Mouse (Mus musculus) embryo, embryonic 9.5 days (tissue): ENCODE measurements around the gene Galnt2.
A peak's percentile ranks its signal among the peaks of the same experiment; 100 is the strongest.

Experiments used
- DNase-seq: peaks from one replicate; pipeline ENCODE4 v3.0.0-alpha.2; 2017; ENCODE audit errors: extremely low spot score

Galnt2 gene

DNA sequence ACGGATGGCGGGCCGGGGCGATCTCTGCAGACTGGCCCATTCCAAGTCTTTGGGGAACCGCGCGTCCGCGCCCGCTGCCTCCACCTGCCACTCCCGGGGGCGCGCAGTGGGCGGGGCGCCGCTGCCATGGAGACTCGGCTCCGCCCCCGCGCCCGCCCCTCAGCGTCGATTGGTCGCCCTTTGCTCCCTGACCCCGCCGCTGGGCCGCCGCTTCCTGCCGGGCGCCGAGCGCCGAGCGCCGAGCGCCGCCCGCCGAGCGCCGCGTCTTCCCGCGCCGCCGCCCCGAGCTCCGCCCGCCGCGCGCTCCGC is at the start of gene Galnt2:
Gene Galnt2, plus strand, starts transcription at position 216 of the 309 bp plus-strand sequence.
- peak; percentile 87 for DNase-seq

DNA sequence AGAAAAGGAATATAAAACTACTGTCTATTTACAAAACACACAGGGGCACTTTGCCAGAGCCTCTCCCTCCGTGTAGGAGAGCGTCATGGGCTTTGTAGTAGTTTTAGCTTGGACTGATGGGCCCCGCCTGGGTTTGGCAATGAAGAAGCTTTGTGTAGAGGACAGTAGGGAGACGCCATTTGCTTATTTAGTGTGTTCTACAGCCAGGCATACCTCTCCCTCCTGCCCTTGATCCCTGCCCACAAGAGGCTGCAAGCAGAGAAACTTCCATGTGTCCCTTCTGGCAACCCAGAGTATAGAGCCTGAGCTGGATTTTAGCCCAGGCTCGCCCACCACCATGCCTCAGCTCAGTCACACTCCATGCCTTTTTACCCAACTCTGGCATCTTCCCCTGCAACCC is 49.4 kb upstream of the Galnt2 start:
- DNase-seq = no peak

DNA sequence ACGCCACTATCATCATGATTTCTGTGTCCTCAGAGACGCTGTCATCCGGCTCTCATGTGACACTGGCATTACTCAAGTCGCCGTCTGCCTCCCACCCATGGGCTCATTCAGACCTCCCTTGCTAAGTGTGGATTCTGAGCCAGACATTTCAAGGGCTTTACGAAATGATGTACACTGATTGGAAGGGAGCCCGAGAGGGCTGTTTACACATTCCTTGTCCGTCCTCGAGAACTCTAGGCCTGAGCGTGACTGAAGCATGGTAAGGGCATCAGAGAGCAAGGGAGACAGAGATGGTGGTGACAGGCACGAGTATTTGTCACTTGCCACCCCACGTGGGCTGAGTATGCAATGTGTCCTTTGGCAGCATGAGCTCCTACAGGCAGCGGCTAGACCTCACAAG is 49.0 kb upstream of the Galnt2 start:
- no peak for DNase-seq

DNA sequence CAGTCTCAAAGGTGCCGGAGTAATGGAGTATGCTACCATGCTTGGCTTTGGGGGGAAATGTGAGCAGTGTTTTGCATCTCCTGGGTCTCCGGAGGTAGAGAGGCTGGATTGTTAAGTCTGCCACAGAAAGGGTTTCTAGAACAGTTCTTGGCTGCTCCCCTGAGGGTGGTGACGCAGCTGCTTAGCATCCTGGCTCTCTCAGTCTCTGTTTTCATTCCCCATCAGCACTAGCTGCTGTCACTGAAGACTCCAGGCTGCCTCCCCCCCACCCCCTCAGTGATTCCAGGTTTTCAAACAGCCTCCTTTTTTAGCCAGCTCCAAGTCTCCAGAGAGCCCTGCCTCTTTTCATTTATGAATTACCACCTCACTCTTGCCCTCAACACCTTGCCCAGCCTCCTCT is 47.1 kb upstream of the Galnt2 start:
- no peak for DNase-seq

DNA sequence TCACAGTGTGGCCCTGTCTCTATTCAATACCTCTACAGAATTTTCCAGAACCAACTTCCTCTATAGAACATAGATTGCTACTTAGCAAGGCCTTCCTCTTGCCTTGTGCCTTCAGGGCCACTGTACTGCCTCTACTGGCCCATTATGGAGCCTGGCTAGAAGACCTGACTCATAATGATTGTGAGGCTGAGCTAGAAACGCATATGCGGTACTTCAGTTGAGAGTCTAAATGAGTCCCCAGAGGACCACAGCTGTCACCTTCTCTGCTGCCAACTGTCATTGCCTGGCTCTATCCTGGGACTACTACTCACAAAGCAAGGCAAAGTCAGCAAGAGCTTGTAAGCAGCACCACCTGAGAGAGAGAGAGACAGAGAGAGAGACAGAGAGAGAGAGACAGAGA is 46.7 kb upstream of the Galnt2 start:
- no peak for DNase-seq

DNA sequence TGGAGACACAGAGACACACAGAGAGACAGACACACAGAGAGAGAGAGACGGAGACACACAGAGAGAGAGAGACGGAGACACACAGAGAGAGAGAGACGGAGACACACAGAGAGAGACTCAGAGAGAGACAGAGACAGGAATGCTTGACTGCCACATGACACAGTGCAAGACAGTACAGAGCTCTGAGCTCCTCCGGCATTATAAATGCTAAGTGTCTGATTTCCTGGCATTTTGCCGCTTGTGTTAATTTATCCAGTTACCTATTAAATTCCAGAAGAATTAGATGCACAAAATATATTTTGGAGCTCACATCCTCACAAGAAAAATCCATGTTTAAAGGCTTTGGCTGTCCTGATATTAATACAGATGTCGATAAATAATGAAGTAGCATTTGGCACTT is 46.1 kb upstream of the Galnt2 start:
- DNase-seq = no peak

DNA sequence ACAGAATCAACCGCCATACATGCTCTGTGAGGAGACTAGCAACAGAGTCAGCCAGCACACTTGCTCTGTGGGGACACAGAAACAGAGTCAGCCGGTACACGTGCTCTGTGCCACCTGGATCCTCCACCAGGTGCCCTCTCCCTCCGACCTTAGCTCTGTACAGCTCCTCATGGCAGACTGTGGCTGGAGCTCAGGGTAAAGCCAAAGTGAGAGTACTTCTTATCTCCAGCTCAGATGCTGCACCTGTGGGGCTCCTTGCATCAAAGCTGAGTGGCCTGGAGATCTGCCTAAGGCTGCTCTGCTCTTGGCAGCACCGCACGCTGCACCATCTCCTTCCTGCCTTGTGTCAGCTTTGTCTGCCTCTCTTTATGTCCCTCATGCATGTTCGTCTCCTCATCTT is 40.8 kb upstream of the Galnt2 start:
- no peak for DNase-seq

DNA sequence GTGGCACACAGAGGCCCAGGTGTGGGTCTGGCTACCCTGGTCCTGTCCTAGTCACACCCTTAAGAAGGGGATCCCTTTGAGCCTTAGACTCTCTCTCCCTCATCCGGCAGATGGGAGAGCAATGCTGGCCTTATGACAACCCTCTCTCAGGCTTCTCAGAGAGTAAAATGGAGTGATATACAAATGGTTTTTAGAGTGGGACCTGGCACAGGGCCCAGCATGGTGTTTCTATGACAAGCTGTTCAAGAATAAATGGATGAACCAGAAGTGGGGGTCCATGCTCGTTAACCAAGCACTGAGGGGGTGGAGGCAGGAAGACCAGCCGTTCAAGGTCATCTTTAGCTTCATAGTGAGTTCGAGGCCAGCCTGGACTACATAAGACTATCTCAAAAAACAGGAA is 38.9 kb upstream of the Galnt2 start:
- no peak for DNase-seq

DNA sequence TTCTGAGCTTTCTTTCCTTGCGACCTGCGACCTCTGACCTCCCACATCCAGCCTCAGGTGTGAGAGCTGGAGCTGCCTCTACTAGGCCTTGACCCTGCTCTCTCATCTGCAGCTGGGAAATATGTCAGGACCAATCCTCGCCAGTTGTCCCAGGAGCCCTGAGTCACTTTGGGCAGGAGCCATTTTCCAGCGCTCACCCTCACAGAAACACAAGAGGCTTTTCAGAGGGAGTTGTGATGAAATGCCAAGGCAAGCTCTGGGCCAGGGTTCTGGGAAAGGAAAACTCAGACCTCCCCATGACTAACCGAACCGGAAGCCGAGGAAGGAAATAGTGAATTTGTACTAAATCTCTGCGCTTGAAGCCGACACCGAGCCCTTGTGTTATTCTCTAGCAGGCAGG is 38.2 kb upstream of the Galnt2 start:
- DNase-seq = no peak

DNA sequence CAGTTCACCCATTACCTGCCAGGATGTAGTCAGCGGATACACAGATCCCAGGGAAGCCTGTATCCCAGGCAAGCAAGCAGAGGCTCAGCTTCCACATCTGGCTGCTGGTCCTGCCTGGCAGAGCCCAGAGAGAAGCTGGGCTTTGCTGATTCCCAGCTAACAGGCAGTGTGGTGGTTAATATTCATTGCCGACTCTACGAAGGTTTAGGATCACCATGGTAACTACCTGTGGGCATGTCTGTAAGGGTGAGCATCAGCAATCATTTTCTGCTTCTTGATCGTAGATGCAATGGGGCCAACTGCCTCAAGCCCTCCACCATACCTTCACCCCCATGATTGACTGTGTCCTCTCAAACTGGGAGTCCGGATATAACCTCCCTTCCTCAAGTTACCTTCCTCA is 37.2 kb upstream of the Galnt2 start:
- DNase-seq = no peak

DNA sequence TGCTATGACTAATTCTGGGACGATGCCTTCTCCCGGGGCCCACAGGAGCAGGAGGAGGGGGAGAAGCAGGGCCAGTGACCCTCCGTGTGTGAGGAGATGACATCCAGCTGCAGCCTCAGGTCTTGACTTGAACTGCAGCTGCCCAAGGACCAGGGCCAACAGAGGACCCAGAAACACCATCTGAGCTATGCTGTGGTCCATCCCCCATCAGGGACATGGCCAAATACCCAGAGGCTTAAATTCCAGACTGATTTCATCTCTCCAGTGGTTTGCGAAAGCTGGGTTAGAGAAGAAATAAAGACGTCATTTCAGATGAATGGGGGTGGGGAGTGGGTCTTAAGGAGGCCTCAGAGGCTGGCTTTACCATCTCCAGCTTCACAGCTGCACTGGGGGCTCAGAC is 35.0 kb upstream of the Galnt2 start:
- no peak for DNase-seq

DNA sequence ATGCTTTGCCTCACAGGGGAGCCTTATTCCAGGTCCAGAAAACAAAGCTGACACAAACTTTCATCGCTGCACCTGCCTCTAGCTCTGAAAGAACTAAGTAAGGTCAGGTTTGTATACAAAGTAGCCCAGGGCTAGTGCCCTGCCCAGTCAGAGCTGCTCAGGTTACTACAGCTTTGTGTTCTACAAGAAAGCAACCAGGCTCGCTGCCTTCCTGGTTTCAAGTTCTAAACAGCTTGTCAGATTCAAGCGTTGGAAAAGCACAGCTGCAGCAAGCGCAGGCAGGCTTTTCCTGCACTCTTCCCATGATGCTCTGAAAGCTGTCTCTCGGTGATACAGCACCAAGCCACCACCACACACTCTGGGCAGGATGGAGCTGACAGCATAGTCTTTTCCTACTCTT is 34.4 kb upstream of the Galnt2 start:
- no peak for DNase-seq

DNA sequence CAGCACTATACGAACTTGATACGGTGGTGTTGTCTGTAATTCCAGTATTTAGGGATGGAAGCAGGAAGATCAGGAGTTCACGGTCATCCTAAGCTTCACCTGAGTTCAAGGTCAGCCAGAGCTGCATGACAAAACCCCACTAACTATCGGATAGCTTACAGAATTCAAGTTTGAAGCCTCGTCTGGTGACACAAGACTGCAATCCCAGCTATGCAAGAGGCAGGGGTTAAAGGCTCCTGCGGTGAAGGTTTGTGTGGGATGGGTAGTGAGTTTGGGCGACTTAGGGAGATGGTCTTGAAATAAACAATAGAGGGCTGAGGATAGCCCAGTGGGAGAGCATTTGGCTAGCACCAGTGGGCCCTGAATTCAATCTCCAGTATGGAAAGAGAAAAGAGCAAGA is 33.0 kb upstream of the Galnt2 start:
- no peak for DNase-seq

DNA sequence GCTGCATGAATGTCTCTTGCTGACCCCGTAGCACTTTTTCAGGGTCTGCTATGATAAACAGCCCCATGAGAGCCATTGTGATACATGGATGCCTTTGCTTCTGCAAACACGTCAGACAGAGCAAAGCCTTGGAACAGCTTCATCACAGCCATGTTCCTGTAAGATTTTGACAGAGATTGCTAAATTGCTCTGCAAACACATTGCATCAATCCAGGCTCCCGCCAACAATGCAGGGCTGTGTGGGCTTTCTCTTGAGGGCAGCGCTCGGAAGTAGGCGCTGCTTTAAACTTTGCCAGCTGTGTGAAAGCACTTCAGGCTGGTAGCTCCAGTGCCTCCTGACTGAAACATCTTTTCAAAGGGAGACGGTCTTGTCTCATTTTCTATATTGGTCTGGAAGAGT is 30.8 kb upstream of the Galnt2 start:
- DNase-seq = no peak

DNA sequence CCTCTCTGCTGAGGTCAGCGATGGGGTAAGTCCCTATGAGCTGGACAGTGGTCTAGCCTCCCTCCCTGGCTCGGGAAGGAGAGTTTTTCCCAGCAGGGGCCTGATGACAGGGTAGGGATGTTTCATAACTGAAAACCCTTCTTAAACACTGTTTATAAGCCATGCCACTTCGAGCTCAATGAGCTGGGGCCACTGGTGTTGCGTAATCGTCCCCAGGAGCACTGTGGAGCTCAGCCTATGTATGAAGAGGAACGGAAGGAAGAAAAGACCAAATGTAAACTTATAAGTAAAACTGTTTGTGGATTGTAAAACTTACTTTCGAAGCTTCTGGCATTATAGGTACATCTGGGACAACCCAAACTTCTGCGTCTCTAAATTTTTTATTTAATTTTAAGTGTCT is 29.5 kb upstream of the Galnt2 start:
- no peak for DNase-seq

DNA sequence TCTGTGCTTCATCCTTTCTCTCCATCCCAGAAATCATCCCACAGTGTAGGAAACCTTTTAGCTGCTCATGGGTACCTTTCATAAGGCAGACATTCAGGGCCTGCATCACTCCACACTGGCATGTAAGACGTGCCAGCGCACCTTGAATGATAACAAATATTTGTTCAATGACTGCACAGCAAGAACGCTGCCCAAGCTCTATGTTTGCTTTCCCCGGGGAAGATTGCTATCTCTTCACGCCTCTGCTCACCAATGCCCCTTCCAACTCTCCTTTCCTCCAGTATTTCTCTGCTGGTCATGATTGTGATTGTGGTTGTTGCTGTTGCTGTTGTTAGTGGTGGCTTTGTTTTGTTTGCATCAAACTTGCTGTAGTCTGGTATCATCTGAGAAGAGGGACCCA is 28.3 kb upstream of the Galnt2 start:
- no peak for DNase-seq

DNA sequence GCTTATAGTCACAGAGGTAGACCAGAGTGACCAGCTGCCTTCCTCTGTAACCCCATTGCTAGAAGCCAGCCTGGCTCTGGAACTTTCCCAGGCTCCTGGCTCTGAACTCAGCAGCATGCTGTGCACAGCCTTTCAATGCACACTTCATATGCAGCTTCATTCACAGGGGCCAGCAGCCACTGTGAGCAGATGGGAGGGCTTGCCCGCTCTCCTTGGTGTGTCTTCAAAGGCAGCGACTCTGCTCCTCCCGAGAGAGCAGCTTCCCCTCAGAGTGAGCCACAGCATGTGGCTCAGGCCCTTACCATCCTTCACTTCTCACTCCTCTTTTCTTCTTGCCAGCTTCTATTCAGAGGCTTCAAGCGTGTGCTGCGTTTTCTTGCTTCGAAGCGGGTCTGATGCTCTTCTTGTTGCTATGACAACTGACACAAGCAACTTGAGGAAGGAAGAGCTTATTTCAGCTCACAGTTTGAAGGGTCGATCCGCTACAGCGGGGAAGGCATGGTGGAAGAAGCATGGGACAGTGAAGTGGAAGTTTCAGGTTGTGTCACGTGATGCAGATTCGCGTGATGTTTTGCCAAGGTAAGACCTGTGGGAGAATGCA is 27.1 kb upstream of the Galnt2 start:
- DNase-seq = no peak

DNA sequence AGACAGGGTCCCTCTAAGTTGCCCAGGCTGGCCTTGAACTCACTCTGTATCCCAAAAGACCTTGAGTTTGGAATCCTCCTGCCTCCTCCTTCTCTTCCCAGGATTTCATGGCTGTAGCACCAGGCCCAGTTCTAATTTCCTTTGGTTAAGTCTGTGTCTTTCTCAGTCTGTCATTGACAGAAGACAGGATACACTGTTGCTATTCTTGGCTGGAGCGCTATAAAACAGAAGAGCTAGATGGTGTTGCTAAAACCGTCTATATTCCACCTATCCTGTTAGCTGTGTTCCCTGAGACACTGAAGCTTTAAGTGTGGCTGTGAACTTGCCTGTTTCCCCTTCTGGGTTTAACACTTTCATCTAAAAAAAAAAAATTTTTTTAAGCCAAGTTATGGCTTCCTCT is 19.0 kb upstream of the Galnt2 start:
- DNase-seq = no peak

DNA sequence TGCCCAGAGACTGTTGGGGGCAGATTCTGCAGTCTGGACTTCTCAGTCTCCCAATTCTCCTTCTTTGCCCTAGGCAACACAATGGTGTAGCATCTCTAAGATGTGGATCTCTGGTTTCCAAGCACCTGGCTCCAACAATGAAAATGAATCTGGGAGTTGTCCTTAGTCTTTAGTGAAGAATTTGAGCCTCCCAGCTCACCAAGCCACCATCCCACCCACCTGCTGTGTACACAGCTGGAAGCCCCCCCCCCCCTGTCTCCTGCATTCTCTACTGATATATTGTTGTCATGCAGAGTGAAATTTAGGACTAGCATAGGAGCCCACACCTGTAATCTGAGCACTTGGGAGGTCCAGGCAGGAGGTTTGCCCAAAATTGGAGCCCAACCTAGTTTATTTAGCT is 14.2 kb upstream of the Galnt2 start:
- no peak for DNase-seq

DNA sequence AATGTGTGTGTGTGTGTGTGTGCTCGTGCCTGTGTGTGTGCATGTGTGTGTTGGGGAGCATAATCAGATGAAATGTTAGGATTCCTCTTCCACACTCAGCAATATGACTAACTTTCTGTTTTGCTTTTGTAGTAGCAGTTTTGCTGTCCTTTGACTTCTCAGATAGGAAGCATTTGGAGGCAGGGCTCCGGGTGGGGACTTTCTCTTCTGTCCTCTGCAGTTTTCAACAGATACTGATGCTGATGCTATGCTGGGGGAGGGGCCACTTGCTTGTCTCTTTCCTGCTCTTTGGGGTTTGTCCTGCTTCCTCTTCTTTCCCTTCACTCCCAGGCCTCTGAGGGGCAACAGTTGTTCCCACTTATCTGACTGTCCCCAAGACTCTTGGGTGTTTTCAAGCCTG is 1.3 kb upstream of the Galnt2 start:
- no peak for DNase-seq

DNA sequence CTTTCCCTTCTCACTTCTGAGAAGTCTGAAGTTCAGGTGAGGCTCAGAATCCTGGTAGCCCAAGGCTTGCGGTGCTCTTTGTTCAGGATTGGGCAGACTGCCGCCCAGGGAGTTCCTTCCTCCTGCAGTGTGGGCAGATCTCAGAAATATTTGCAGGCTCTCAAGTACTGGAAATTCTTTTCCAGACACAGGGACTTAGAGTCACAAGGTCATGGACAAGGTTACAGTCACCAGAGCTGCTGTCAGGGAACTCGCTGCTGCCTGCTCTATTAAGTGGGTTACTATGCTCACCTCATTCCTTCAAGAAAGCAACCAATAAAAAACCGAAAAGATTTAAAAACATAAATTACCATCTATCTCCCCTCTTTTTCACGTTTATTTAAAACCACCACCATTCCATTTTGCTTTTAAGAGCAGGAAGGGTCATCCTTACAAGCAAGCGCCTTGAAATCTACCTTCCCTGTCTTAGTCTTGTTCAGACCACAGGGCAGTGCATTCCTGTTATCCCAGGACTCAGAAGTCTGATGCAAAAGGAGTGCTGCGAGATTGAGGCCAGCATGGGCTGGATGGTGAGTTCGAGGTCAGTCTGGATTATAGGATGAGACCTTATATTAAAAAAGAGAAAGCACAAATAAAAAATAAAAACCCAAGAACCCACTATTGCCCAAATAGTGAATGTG is 555 bp upstream of the Galnt2 start:
- no peak for DNase-seq

DNA sequence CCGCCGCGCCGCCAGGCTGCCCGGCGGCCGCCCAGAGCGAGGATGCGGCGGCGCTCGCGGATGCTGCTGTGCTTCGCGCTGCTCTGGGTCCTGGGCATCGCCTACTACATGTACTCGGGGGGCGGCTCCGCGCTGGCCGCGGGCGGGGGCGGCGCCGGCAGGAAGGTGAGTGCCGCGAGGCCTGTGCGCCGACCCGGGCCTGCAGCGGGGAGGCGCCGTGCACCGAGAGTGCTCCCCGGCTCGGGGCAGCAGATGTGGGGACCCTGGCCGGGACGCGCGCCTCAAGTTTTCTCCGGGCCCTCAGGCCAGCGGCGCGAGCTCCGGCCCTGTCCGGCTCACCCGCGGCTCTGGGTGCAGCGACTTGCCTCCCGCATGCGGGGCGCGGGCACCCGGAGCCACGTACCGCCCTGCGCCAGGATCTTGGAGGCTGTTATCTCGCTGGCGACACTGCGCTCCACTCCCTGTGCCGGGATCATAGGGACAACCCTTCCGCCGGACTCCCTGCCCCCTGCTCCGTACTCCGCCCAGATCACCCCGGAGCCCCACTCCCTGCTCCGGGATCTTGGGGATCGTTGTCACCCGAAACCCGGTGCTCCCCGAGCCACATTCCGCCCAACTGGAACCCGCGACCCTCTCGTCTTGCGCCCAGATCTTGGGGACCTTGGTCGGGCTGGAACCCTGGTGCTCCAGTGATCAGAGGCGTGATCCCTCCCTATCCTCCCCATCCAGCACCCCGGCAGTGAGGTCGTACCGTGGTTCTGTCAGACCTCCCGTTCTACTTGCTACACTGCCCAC is 491 bp downstream of the Galnt2 start:
- peak; percentile 62 for DNase-seq

DNA sequence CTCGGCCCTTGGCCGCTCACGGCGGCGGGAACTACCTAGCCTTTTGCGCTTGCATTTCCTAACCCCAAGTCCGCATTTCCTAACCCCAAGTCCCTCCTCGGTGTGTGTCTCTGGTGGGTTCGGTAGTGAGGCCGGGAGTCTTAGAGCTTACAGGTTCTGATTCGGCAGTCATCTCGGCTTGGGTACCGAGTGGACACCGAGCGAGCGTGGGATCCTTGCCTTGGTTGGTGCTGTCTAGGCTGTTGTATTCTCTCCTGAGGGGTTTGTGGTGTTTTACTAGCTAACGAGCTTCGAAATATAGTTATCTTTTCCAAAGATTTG is 1.0 kb downstream of the Galnt2 start:
- no peak for DNase-seq

DNA sequence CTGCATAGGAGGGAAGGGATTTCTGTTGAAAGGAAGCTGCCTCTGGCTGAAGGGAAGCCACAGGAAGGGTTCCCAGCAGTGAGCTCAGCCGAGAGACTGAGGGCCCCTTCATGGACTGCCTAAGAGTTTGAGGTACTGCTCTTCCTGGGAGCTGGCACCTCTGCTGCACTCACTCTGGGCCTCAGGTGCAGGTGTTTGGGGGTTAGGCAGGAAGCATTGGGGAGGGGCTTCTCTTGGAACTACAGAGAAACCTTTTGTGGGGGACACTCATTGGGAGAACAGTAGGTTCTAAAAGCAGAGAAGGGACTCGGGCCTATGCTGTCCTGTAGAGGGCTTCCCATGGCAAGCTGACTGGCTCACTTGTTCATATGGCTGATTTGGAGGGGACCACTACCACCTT is 3.3 kb downstream of the Galnt2 start:
- DNase-seq = no peak
